Mouse (Mus musculus): ENCODE measurements around the gene Zfp800. TPM values are rescaled to one million over a fixed set of nuclear protein-coding genes. Genes with fewer than 3 reads are reported as not detected.

Zfp800 gene
- polyA plus RNA-seq, 1 experiment from 2014 or later = 11.7 TPM

GRCm38 (mm10) chr6:28214658-28215267, 183.0 kb downstream of the Zfp800 start:
- Histone ChIP-seq H3K9me3 (no peaks in the 10 kb centered on the region), H3K27ac (peak overlapping the region; percentile 85), H3K4me1 (no peaks in the 10 kb centered on the region), H3K4me3 (peak overlapping the region; percentile 72), H3K36me3 (no peaks in the 10 kb centered on the region), H3K27me3 (ENCODE audit: insufficient read depth, poor library complexity, severe bottlenecking) (peaks cover 6% of the 10 kb centered on the region; the same call in 1 of the 2 replicates)
- 32% methylated on average over 13 of the region's 13 CpGs for WGBS
- DNase-seq (ENCODE audit: low spot score) = no peak

- 50% methylated on average over 4 of the region's 4 CpGs for WGBS
- no peak overlapping the region for H3K4me3 ChIP-seq
- no peaks in the 10 kb centered on the region for H3K27me3 ChIP-seq (ENCODE audit: insufficient read depth, poor library complexity, severe bottlenecking)
- H3K9me3 ChIP-seq = no peaks in the 10 kb centered on the region
- no peak overlapping the region for H3K27ac ChIP-seq
- H3K36me3 ChIP-seq = no peaks in the 10 kb centered on the region
- no peaks in the 10 kb centered on the region for H3K4me1 ChIP-seq
- no peak for DNase-seq (ENCODE audit: low spot score)
Observed at GRCm38 (mm10) chr6:28203454-28203853, 194.4 kb downstream of the Zfp800 start.

GRCm38 (mm10) chr6:28202833-28203232, 195.0 kb downstream of the Zfp800 start:
- H3K4me1 ChIP-seq = no peaks in the 10 kb centered on the region
- H3K36me3 ChIP-seq = no peaks in the 10 kb centered on the region
- no peaks in the 10 kb centered on the region for H3K27me3 ChIP-seq (ENCODE audit: insufficient read depth, poor library complexity, severe bottlenecking)
- WGBS = 55% methylated on average over 6 of the region's 6 CpGs
- no peak overlapping the region for H3K27ac ChIP-seq
- no peaks in the 10 kb centered on the region for H3K9me3 ChIP-seq
- no peak overlapping the region for H3K4me3 ChIP-seq
- DNase-seq (ENCODE audit: low spot score) = no peak

- Histone ChIP-seq H3K27me3 (ENCODE audit: insufficient read depth, poor library complexity, severe bottlenecking) (no peaks in the 10 kb centered on the region), H3K4me1 (no peaks in the 10 kb centered on the region), H3K36me3 (no peaks in the 10 kb centered on the region), H3K27ac (no peak overlapping the region), H3K9me3 (no peaks in the 10 kb centered on the region), H3K4me3 (no peak overlapping the region)
- WGBS = 48% methylated on average over 2 of the region's 2 CpGs
- DNase-seq (ENCODE audit: low spot score) = no peak
Observed at GRCm38 (mm10) chr6:28193901-28194300, 203.9 kb downstream of the Zfp800 start.

GRCm38 (mm10) chr6:28191935-28192334, 205.9 kb downstream of the Zfp800 start:
- no peak overlapping the region for H3K27ac ChIP-seq
- no peaks in the 10 kb centered on the region for H3K9me3 ChIP-seq
- no peaks in the 10 kb centered on the region for H3K4me1 ChIP-seq
- WGBS = 74% methylated on average over 2 of the region's 2 CpGs
- no peaks in the 10 kb centered on the region for H3K36me3 ChIP-seq
- H3K27me3 ChIP-seq (ENCODE audit: insufficient read depth, poor library complexity, severe bottlenecking) = no peaks in the 10 kb centered on the region
- H3K4me3 ChIP-seq = no peak overlapping the region
- no peak for DNase-seq (ENCODE audit: low spot score)

Other genes starting within 250 kb of the Zfp800 start
- 273 and 310 TPM in 2 replicates for gene Arf5, start 25.6 kb upstream of the Zfp800 start, polyA plus RNA-seq (2016; fragmentation: Nextera tagmentation; extraction: Ambion mirVana)
- gene Fscn3, start 29.8 kb upstream of the Zfp800 start, polyA plus RNA-seq (2016; fragmentation: Nextera tagmentation; extraction: Ambion mirVana) = not detected in 2 replicates
- gene Gcc1, start 30.4 kb upstream of the Zfp800 start, polyA plus RNA-seq (2016; fragmentation: Nextera tagmentation; extraction: Ambion mirVana) = 7.0 and 7.6 TPM in 2 replicates
- gene Pax4, start 51.3 kb upstream of the Zfp800 start, polyA plus RNA-seq (2016; fragmentation: Nextera tagmentation; extraction: Ambion mirVana) = not detected in 2 replicates
- gene Snd1, start 77.1 kb upstream of the Zfp800 start, polyA plus RNA-seq (2016; fragmentation: Nextera tagmentation; extraction: Ambion mirVana) = 114 and 120 TPM in 2 replicates